Mouse (Mus musculus): ENCODE results near the gene Ankar. TPM values are rescaled to one million over a fixed set of nuclear protein-coding genes. Genes with fewer than 3 reads are reported as not detected.
A peak's percentile ranks its signal among the peaks of the same experiment; 100 is the strongest.

Ankar gene
- polyA plus RNA-seq, 2 experiments, result not detected

DNA sequence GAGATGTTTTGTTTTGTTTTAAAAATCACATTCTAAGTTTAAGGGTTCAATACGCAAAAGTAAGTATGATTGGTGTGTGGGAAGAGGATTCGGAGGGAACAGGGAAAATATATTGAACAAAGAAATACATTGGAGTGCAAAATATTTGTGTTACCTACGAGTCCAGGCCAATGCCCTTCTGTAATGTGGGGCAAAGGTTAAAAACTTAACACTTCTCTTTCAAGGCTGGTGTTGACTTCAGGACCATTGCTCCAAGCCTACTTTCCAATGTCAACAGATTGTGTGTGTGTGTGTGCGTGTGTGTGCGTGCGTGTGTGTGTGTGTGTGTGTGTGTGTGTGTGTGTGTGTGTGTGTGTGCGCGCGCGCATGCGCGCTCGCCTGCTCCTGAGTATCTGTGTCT, 25.6 kb upstream of the Ankar start:
- Histone ChIP-seq H3K4me2 (ENCODE audit: low read depth) (no peak overlapping the region), H3K36me3 (replicated peaks; ENCODE audit: control insufficient read depth, insufficient read depth, low read depth) (no peaks in the 10 kb centered on the region), H3K27ac (no peak overlapping the region), H3K4me3 (ENCODE audit: insufficient read depth in 1 of 2, low read depth in 2 of 2, low read length in 2 of 2) (no peak overlapping the region), H3K27me3 (ENCODE audit: control insufficient read depth, insufficient read depth, low read length) (no peaks in the 10 kb centered on the region), H3K9ac (replicated peaks) (no peak overlapping the region), H3K9me3 (ENCODE audit: control insufficient read depth, low read length) (no peaks in the 10 kb centered on the region), H3K4me1 (replicated peaks; ENCODE audit: control insufficient read depth in 2 of 2, insufficient read depth in 2 of 2, low read length in 1 of 2) (no peaks in the 10 kb centered on the region)
- no peak for DNase-seq (ENCODE audit: low read depth in 3 of 3, low spot score in 3 of 3)
- WGBS (ENCODE audit: insufficient replicate concordance), result 68% methylated on average over 13 of the region's 13 CpGs
- ATAC-seq (ENCODE audit: insufficient read depth), result no peak
- TF ChIP-seq EP300 (IDR thresholded peaks at IDR 0.05; ENCODE audit: low read depth), result no peak
- no peak for TF ChIP-seq CTCF (IDR thresholded peaks at IDR 0.05; ENCODE audit: low read depth)

DNA sequence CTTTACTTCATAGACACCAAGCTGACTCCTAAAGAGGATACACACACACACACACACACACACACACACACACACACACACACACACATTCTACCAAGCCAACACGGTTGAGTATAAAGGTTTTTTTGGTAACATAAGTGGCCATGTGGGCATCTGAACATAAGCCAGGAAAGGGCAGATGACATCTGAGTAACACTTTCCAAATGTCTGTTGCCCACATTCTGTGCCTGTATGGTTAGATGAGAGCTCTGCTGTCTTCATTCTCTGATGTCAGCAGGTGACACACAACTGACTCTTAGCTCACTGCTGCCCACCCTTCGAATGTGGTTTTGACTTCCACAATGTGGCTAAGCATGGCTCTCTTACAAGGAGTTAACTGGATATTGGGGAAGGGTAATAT, 24.0 kb upstream of the Ankar start:
- DNase-seq (ENCODE audit: low read depth in 3 of 3, low spot score in 3 of 3) (no peak), ATAC-seq (ENCODE audit: insufficient read depth) (no peak)
- TF ChIP-seq EP300 (IDR thresholded peaks at IDR 0.05; ENCODE audit: low read depth) (no peak), CTCF (IDR thresholded peaks at IDR 0.05; ENCODE audit: low read depth) (no peak)
- Histone ChIP-seq H3K27me3 (ENCODE audit: control insufficient read depth, insufficient read depth, low read length) (no peaks in the 10 kb centered on the region), H3K4me2 (ENCODE audit: low read depth) (no peak overlapping the region), H3K27ac (no peak overlapping the region), H3K4me3 (ENCODE audit: insufficient read depth in 1 of 2, low read depth in 2 of 2, low read length in 2 of 2) (no peak overlapping the region), H3K36me3 (replicated peaks; ENCODE audit: control insufficient read depth, insufficient read depth, low read depth) (no peaks in the 10 kb centered on the region), H3K9me3 (ENCODE audit: control insufficient read depth, low read length) (no peaks in the 10 kb centered on the region), H3K9ac (replicated peaks) (no peak overlapping the region), H3K4me1 (replicated peaks; ENCODE audit: control insufficient read depth in 2 of 2, insufficient read depth in 2 of 2, low read length in 1 of 2) (no peaks in the 10 kb centered on the region)
- WGBS (ENCODE audit: insufficient replicate concordance), result 51% methylated on average over 2 of the region's 2 CpGs

DNA sequence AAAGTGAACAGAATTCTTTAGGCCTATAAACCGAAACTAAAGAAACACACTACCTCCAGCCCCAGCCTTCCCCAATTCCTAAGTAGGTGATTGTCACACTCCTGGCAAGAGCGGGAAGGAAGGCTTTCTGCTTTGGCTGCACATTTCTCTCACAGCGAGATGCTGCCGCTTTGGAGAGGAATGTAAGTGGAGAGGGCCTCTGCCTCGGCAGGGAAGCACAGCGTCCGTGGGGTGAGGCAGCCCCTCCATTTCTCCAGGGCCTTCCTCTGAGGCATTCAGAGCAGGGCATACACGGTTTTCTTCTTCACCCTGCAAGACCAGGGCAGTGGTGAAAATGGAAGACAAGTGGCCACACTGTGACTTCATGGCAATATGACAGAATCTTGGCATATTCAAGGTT, 22.3 kb upstream of the Ankar start:
- Histone ChIP-seq H3K4me2 (ENCODE audit: low read depth) (no peak overlapping the region), H3K4me3 (ENCODE audit: insufficient read depth in 1 of 2, low read depth in 2 of 2, low read length in 2 of 2) (no peak overlapping the region), H3K9ac (replicated peaks) (no peak overlapping the region), H3K36me3 (replicated peaks; ENCODE audit: control insufficient read depth, insufficient read depth, low read depth) (no peaks in the 10 kb centered on the region), H3K4me1 (replicated peaks; ENCODE audit: control insufficient read depth in 2 of 2, insufficient read depth in 2 of 2, low read length in 1 of 2) (no peaks in the 10 kb centered on the region), H3K27me3 (ENCODE audit: control insufficient read depth, insufficient read depth, low read length) (no peaks in the 10 kb centered on the region), H3K27ac (no peak overlapping the region), H3K9me3 (ENCODE audit: control insufficient read depth, low read length) (no peaks in the 10 kb centered on the region)
- no peak for TF ChIP-seq EP300 (IDR thresholded peaks at IDR 0.05; ENCODE audit: low read depth)
- no peak for TF ChIP-seq CTCF (IDR thresholded peaks at IDR 0.05; ENCODE audit: low read depth)
- DNase-seq (ENCODE audit: low read depth in 3 of 3, low spot score in 3 of 3) (no peak), ATAC-seq (ENCODE audit: insufficient read depth) (no peak)
- 63% methylated on average over 8 of the region's 8 CpGs for WGBS (ENCODE audit: insufficient replicate concordance)

DNA sequence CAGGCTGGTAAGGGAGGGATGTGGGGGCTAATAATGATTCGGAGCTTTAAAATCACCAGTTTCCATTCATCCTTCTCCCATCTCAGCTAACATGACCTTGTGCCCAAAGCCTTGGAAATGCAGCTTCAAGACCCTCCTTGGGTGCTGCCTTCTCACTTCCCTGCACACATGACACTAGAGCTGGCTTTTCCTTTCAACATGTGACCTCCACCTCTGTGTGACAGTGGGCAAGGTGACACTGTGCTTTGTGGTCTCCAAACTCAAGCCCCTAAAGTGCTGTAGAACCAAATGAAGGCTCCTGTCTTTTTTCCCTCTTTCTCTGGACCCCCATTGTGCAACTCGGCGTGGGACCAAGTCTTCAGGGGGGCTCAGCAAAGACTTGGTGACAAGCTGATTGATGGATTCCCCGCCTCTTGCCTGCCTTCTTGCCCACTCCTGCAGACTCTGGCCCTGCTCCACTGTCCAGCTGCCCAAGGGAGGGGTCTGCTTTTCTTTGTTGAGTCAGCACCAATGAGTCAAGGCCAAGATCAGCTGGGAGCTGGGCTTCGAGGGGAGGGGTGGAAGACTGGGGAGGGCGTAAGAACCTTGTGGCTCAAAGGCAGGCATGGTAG, 19.8 kb upstream of the Ankar start:
- H3K4me2 ChIP-seq (ENCODE audit: low read depth), result no peak overlapping the region
- H3K4me1 ChIP-seq (replicated peaks; ENCODE audit: control insufficient read depth in 2 of 2, insufficient read depth in 2 of 2, low read length in 1 of 2), result no peaks in the 10 kb centered on the region
- TF ChIP-seq EP300 (IDR thresholded peaks at IDR 0.05; ENCODE audit: low read depth) (no peak), CTCF (IDR thresholded peaks at IDR 0.05; ENCODE audit: low read depth) (no peak)
- no peaks in the 10 kb centered on the region for H3K9me3 ChIP-seq (ENCODE audit: control insufficient read depth, low read length)
- DNase-seq (ENCODE audit: low read depth in 3 of 3, low spot score in 3 of 3) (no peak), ATAC-seq (ENCODE audit: insufficient read depth) (no peak)
- H3K36me3 ChIP-seq (replicated peaks; ENCODE audit: control insufficient read depth, insufficient read depth, low read depth), result peaks cover 2% of the 10 kb centered on the region
- H3K27me3 ChIP-seq (ENCODE audit: control insufficient read depth, insufficient read depth, low read length), result no peaks in the 10 kb centered on the region
- 78% methylated on average over 6 of the region's 6 CpGs for WGBS (ENCODE audit: insufficient replicate concordance)
- H3K27ac ChIP-seq, result no peak overlapping the region
- H3K9ac ChIP-seq (replicated peaks), result no peak overlapping the region
- H3K4me3 ChIP-seq (ENCODE audit: insufficient read depth in 1 of 2, low read depth in 2 of 2, low read length in 2 of 2), result no peak overlapping the region

DNA sequence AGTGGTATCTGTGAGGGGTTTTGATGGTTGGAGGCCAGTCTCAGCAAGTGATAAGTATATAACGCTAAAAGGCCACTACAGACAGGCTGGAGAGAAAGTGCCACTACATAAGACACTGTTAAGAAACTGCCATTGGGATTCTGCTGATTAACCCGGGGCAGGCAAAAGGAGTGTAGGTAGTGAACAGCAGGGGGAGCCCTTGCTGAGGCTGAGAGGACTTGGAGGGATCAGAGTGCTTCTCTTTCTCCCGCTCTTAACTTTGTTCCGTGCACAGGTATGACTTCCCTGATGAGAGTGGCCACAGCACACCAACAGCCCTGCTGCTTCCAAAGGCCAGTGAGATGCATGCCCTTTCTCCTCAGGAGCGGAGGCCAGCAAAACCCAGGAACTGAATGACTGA, 18.5 kb upstream of the Ankar start:
- peak; percentile 45 to 58 (median 55) for DNase-seq (ENCODE audit: low read depth in 3 of 3, low spot score in 3 of 3)
- TF ChIP-seq EP300 (IDR thresholded peaks at IDR 0.05; ENCODE audit: low read depth) (no peak), CTCF (IDR thresholded peaks at IDR 0.05; ENCODE audit: low read depth) (peak; percentile 88)
- no peak overlapping the region for H3K4me2 ChIP-seq (ENCODE audit: low read depth)
- no peak overlapping the region for H3K27ac ChIP-seq
- H3K4me3 ChIP-seq (ENCODE audit: insufficient read depth in 1 of 2, low read depth in 2 of 2, low read length in 2 of 2), result no peak overlapping the region
- H3K9ac ChIP-seq (replicated peaks), result no peak overlapping the region
- H3K27me3 ChIP-seq (ENCODE audit: control insufficient read depth, insufficient read depth, low read length), result no peaks in the 10 kb centered on the region
- no peaks in the 10 kb centered on the region for H3K9me3 ChIP-seq (ENCODE audit: control insufficient read depth, low read length)
- peak; percentile 58 for ATAC-seq (ENCODE audit: insufficient read depth)
- 25% methylated on average over 5 of the region's 5 CpGs for WGBS (ENCODE audit: insufficient replicate concordance)
- H3K4me1 ChIP-seq (replicated peaks; ENCODE audit: control insufficient read depth in 2 of 2, insufficient read depth in 2 of 2, low read length in 1 of 2), result no peaks in the 10 kb centered on the region
- peaks cover 16% of the 10 kb centered on the region for H3K36me3 ChIP-seq (replicated peaks; ENCODE audit: control insufficient read depth, insufficient read depth, low read depth)

Measured in liver, embryonic 14.5 days (tissue).